Mouse (Mus musculus): ENCODE data around the gene Glcci1. TPM values are rescaled to one million over a fixed set of nuclear protein-coding genes. Genes with fewer than 3 reads are reported as not detected.

The Glcci1 gene
- polyA plus RNA-seq (2015; fragmentation: Nextera tagmentation; extraction: Ambion mirVana), result 5.0 and 6.4 TPM in 2 replicates

GRCm38 (mm10) chr6:8509551-8509950 is at the start of gene Glcci1:
Gene Glcci1 (plus strand): TSS chr6:8509600.
- H3K9ac ChIP-seq, result peak within 1 kb of the TSS; percentile 98
- H3K4me1 ChIP-seq, result peaks cover 17% of the 10 kb centered on the region
- ATAC-seq (ENCODE audit: insufficient number of reproducible peaks, low FRiP score, low TSS enrichment, low read depth), result peak; percentile 85
- H3K27me3 ChIP-seq, result no peaks in the 10 kb centered on the region
- H3K36me3 ChIP-seq, result no peaks in the 10 kb centered on the region
- WGBS, result under 1% methylated on average over 45 of the region's 69 CpGs
- H3K27ac ChIP-seq, result peak within 1 kb of the TSS; percentile 99
- H3K4me2 ChIP-seq, result peak within 1 kb of the TSS; percentile 61
- H3K4me3 ChIP-seq, result peak within 1 kb of the TSS; percentile 98
- no peaks in the 10 kb centered on the region for H3K9me3 ChIP-seq

- 86% methylated on average over 2 of the region's 2 CpGs for WGBS
- no peak overlapping the region for H3K4me2 ChIP-seq
Observed at GRCm38 (mm10) chr6:8462447-8462846, 47.0 kb upstream of the Glcci1 start.

GRCm38 (mm10) chr6:8465388-8465787 is 44.0 kb upstream of the Glcci1 start:
- Histone ChIP-seq H3K4me2 (no peak overlapping the region), H3K4me3 (no peak overlapping the region), H3K9ac (no peak overlapping the region), H3K4me1 (0 out of 2 replicates have a peak, but pooled peaks cover 2% of the 10 kb centered on the region), H3K9me3 (no peaks in the 10 kb centered on the region), H3K27ac (no peak overlapping the region), H3K27me3 (no peaks in the 10 kb centered on the region), H3K36me3 (no peaks in the 10 kb centered on the region)
- WGBS, result 30% methylated on average over 1 of the region's 1 CpGs
- ATAC-seq (ENCODE audit: insufficient number of reproducible peaks, low FRiP score, low TSS enrichment, low read depth), result no peak

More at GRCm38 (mm10) chr6:8462447-8462846, 47.0 kb upstream of the Glcci1 start:
- H3K27me3 ChIP-seq, result no peaks in the 10 kb centered on the region
- H3K9ac ChIP-seq, result no peak overlapping the region
- 0 out of 2 replicates have a peak, but pooled peaks cover 2% of the 10 kb centered on the region for H3K4me1 ChIP-seq
- ATAC-seq (ENCODE audit: insufficient number of reproducible peaks, low FRiP score, low TSS enrichment, low read depth), result no peak
- no peak overlapping the region for H3K4me3 ChIP-seq
- no peak overlapping the region for H3K27ac ChIP-seq
- H3K9me3 ChIP-seq, result no peaks in the 10 kb centered on the region
- H3K36me3 ChIP-seq, result no peaks in the 10 kb centered on the region

- H3K4me1 ChIP-seq, result 0 out of 2 replicates have a peak, but pooled peaks cover 2% of the 10 kb centered on the region
- ATAC-seq (ENCODE audit: insufficient number of reproducible peaks, low FRiP score, low TSS enrichment, low read depth), result no peak
- H3K9ac ChIP-seq, result no peak overlapping the region
- H3K4me3 ChIP-seq, result no peak overlapping the region
- WGBS, result 60% methylated on average over 5 of the region's 5 CpGs
- H3K4me2 ChIP-seq, result no peak overlapping the region
- H3K9me3 ChIP-seq, result no peaks in the 10 kb centered on the region
- H3K27ac ChIP-seq, result no peak overlapping the region
- H3K36me3 ChIP-seq, result no peaks in the 10 kb centered on the region
- no peaks in the 10 kb centered on the region for H3K27me3 ChIP-seq
Observed at GRCm38 (mm10) chr6:8465985-8466384, 43.4 kb upstream of the Glcci1 start.

GRCm38 (mm10) chr6:8467667-8468337 is 41.6 kb upstream of the Glcci1 start:
- Histone ChIP-seq H3K36me3 (no peaks in the 10 kb centered on the region), H3K4me3 (no peak overlapping the region), H3K4me1 (0 out of 2 replicates have a peak, but pooled peaks cover 2% of the 10 kb centered on the region), H3K27me3 (no peaks in the 10 kb centered on the region), H3K9ac (no peak overlapping the region), H3K27ac (no peak overlapping the region), H3K9me3 (no peaks in the 10 kb centered on the region), H3K4me2 (no peak overlapping the region)
- WGBS, result 63% methylated on average over 10 of the region's 10 CpGs
- ATAC-seq (ENCODE audit: insufficient number of reproducible peaks, low FRiP score, low TSS enrichment, low read depth), result no peak

GRCm38 (mm10) chr6:8469918-8470317 is 39.5 kb upstream of the Glcci1 start:
- Histone ChIP-seq H3K27me3 (no peaks in the 10 kb centered on the region), H3K27ac (no peak overlapping the region), H3K9me3 (no peaks in the 10 kb centered on the region), H3K9ac (no peak overlapping the region), H3K36me3 (no peaks in the 10 kb centered on the region), H3K4me2 (no peak overlapping the region), H3K4me3 (no peak overlapping the region), H3K4me1 (0 out of 2 replicates have a peak, but pooled peaks cover 2% of the 10 kb centered on the region)
- no peak for ATAC-seq (ENCODE audit: insufficient number of reproducible peaks, low FRiP score, low TSS enrichment, low read depth)
- 80% methylated on average over 3 of the region's 3 CpGs for WGBS

GRCm38 (mm10) chr6:8472125-8472524 is 37.3 kb upstream of the Glcci1 start:
- 90% methylated on average over 3 of the region's 3 CpGs for WGBS
- Histone ChIP-seq H3K27me3 (no peaks in the 10 kb centered on the region), H3K36me3 (no peaks in the 10 kb centered on the region), H3K9ac (no peak overlapping the region), H3K4me2 (no peak overlapping the region), H3K9me3 (no peaks in the 10 kb centered on the region), H3K4me1 (no peaks in the 10 kb centered on the region), H3K4me3 (no peak overlapping the region), H3K27ac (no peak overlapping the region)
- ATAC-seq (ENCODE audit: insufficient number of reproducible peaks, low FRiP score, low TSS enrichment, low read depth), result no peak

- ATAC-seq (ENCODE audit: insufficient number of reproducible peaks, low FRiP score, low TSS enrichment, low read depth), result no peak
- no peaks in the 10 kb centered on the region for H3K9me3 ChIP-seq
Observed at GRCm38 (mm10) chr6:8472915-8473314, 36.5 kb upstream of the Glcci1 start.

GRCm38 (mm10) chr6:8473498-8473897 is 35.9 kb upstream of the Glcci1 start:
- H3K9me3 ChIP-seq, result no peaks in the 10 kb centered on the region
- H3K4me1 ChIP-seq, result no peaks in the 10 kb centered on the region
- H3K4me3 ChIP-seq, result no peak overlapping the region
- H3K27me3 ChIP-seq, result no peaks in the 10 kb centered on the region
- H3K4me2 ChIP-seq, result no peak overlapping the region
- H3K27ac ChIP-seq, result no peak overlapping the region
- 59% methylated on average over 5 of the region's 5 CpGs for WGBS
- no peak overlapping the region for H3K9ac ChIP-seq
- no peaks in the 10 kb centered on the region for H3K36me3 ChIP-seq
- no peak for ATAC-seq (ENCODE audit: insufficient number of reproducible peaks, low FRiP score, low TSS enrichment, low read depth)

More at GRCm38 (mm10) chr6:8472915-8473314, 36.5 kb upstream of the Glcci1 start:
- Histone ChIP-seq H3K4me2 (no peak overlapping the region), H3K27ac (no peak overlapping the region), H3K4me3 (no peak overlapping the region), H3K9ac (no peak overlapping the region), H3K36me3 (no peaks in the 10 kb centered on the region), H3K4me1 (no peaks in the 10 kb centered on the region), H3K27me3 (no peaks in the 10 kb centered on the region)
- 54% methylated on average over 5 of the region's 5 CpGs for WGBS

GRCm38 (mm10) chr6:8474316-8474715 is 35.1 kb upstream of the Glcci1 start:
- no peak for ATAC-seq (ENCODE audit: insufficient number of reproducible peaks, low FRiP score, low TSS enrichment, low read depth)
- Histone ChIP-seq H3K27me3 (no peaks in the 10 kb centered on the region), H3K9me3 (no peaks in the 10 kb centered on the region), H3K36me3 (no peaks in the 10 kb centered on the region), H3K4me3 (no peak overlapping the region), H3K27ac (no peak overlapping the region), H3K4me1 (no peaks in the 10 kb centered on the region), H3K4me2 (no peak overlapping the region), H3K9ac (no peak overlapping the region)
- 71% methylated on average over 3 of the region's 3 CpGs for WGBS

- H3K36me3 ChIP-seq, result no peaks in the 10 kb centered on the region
- no peaks in the 10 kb centered on the region for H3K27me3 ChIP-seq
- H3K9ac ChIP-seq, result no peak overlapping the region
- WGBS, result 78% methylated on average over 4 of the region's 4 CpGs
- no peak overlapping the region for H3K4me3 ChIP-seq
- no peaks in the 10 kb centered on the region for H3K9me3 ChIP-seq
- H3K4me2 ChIP-seq, result no peak overlapping the region
- no peak for ATAC-seq (ENCODE audit: insufficient number of reproducible peaks, low FRiP score, low TSS enrichment, low read depth)
- no peaks in the 10 kb centered on the region for H3K4me1 ChIP-seq
- no peak overlapping the region for H3K27ac ChIP-seq
Observed at GRCm38 (mm10) chr6:8474820-8475219, 34.6 kb upstream of the Glcci1 start.

GRCm38 (mm10) chr6:8479176-8479575 is 30.2 kb upstream of the Glcci1 start:
- no peaks in the 10 kb centered on the region for H3K9me3 ChIP-seq
- ATAC-seq (ENCODE audit: insufficient number of reproducible peaks, low FRiP score, low TSS enrichment, low read depth), result no peak
- H3K27ac ChIP-seq, result no peak overlapping the region
- H3K4me1 ChIP-seq, result no peaks in the 10 kb centered on the region
- no peak overlapping the region for H3K9ac ChIP-seq
- H3K4me2 ChIP-seq, result no peak overlapping the region
- H3K4me3 ChIP-seq, result no peak overlapping the region
- H3K36me3 ChIP-seq, result no peaks in the 10 kb centered on the region
- 28% methylated on average over 1 of the region's 1 CpGs for WGBS
- H3K27me3 ChIP-seq, result no peaks in the 10 kb centered on the region
